Mouse (Mus musculus) hindbrain, postnatal 0 days (tissue): Measurements from ENCODE around the gene Hepacam. TPM values are rescaled to one million over a fixed set of nuclear protein-coding genes. Genes with fewer than 3 reads are reported as not detected.

Experiments
- ATAC-seq: fragments of 200-750 bp; cut with Nextera tagmentation; 2 replicates; pipeline ENCODE4 v1.8.0; 2017; ENCODE audit warnings: mild to moderate bottlenecking, moderate TSS enrichment, moderate library complexity
- DNase-seq: peaks from one replicate; pipeline ENCODE4 v3.0.0-alpha.2; 2015; ENCODE audit warnings: low spot score
- H3K27ac ChIP-seq: fragments of 300-500 bp; sonication (generic); 2 replicates; pipeline ENCODE4 v1.5.1; 2014; ENCODE audit warnings: mild to moderate bottlenecking
- H3K27me3 ChIP-seq: fragments of 300-500 bp; sonication (generic); 2 replicates; pipeline ENCODE4 v1.6.1; 2014; ENCODE audit warnings: low read length, mixed read lengths; ENCODE audit not compliant: insufficient read depth
- H3K36me3 ChIP-seq: fragments of 300-500 bp; sonication (generic); 2 replicates; pipeline ENCODE4 v1.6.1; 2014; ENCODE audit warnings: low read length, mixed read lengths; ENCODE audit not compliant: insufficient read depth
- H3K4me1 ChIP-seq: fragments of 300-500 bp; sonication (generic); 2 replicates; pipeline ENCODE4 v1.6.1; 2014; ENCODE audit warnings: antibody characterized with exemption, low read length, mixed read lengths; ENCODE audit not compliant: insufficient read depth
- H3K4me2 ChIP-seq: fragments of 300-500 bp; sonication (generic); 2 replicates; pipeline ENCODE4 v1.6.1; 2014; ENCODE audit warnings: low read depth, mild to moderate bottlenecking, low read length, moderate library complexity, mixed read lengths
- H3K4me3 ChIP-seq: fragments of 300-500 bp; sonication (generic); 2 replicates; pipeline ENCODE4 v1.5.1; 2014; ENCODE audit warnings: low read length
- H3K9ac ChIP-seq: fragments of 300-500 bp; sonication (generic); replicated peaks from 2 replicates; pipeline ENCODE4 v1.6.1; 2014; ENCODE audit warnings: mild to moderate bottlenecking, low read length, moderate library complexity, mixed read lengths
- H3K9me3 ChIP-seq: fragments of 300-500 bp; sonication (generic); 2 replicates; pipeline ENCODE4 v1.6.1; 2016; ENCODE audit warnings: low read length, mixed read lengths
- CTCF ChIP-seq: IDR thresholded peaks from 2 replicates; pipeline ENCODE4 v1.5.1; 2016; ENCODE audit warnings: antibody characterized with exemption, control low read depth, low read depth
- WGBS: fragments of 180-500 bp; shearing (Covaris S2); extraction: QIAGEN DNeasy Blood & Tissue Kit; methylation state at CpG from one replicate; pipeline ENCODE4 v1.1.7; 2014; 5-methylcytosine and 5-hydroxymethylcytosine counted together
- polyA plus RNA-seq: library from polyadenylated mRNA; unstranded; fragments of >200 nt; fragmentation: Nextera tagmentation; extraction: Ambion mirVana; gene quantifications from 2 replicates; pipeline ENCODE4 v1.2.1, GENCODE M21; 2015
- total RNA-seq: library from RNA; depleted of rRNA; stranded (reverse); fragments of >200 nt; gene quantifications from 2 replicates; pipeline ENCODE4 v1.2.3, GENCODE M21; 2014

Hepacam gene
- total and polyA plus RNA-seq, 2 experiments from 2014 or later, result 45.9 to 69.2 TPM

DNA sequence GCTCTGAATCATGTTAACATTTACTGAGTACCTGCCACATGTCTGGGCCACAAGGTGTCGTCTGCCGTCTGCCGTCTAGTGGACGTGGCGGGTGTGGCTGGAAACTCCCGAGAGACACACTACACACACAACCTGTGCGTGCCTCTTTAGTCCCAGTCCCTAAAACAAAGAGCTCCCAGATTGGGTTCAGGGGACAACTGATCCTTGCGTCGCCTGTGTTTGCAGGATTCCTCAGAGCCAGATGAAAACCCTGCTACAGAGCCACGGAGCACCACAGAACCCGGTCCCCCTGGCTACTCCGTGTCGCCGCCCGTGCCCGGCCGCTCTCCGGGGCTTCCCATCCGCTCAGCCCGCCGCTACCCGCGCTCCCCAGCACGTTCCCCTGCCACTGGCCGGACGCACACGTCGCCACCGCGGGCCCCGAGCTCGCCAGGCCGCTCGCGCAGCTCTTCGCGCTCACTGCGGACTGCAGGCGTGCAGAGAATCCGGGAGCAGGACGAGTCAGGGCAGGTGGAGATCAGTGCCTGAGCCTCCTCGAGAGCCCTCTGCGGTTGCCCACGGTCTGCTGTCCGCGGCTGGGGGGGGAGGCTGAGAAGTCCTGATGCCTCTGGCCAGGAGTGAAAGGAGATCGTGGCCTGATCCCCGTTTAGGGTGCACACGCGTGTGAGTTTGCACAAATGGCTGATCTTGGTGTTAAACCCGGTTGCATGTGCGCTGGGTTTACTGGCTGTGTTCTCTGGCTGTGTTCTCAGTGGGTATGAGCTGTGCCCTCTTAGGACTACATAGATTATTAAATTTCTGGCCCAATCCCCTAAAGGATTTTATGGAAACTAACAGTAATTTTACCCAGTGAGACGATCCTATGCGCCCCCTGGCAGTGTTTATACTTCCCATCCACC lies 17.4 kb downstream of the Hepacam start:
- peak overlapping the region; percentile 70 for H3K9ac ChIP-seq
- TF ChIP-seq CTCF, result peak; percentile 59
- peak overlapping the region; percentile 68 for H3K4me2 ChIP-seq
- H3K4me3 ChIP-seq, result peak overlapping the region; percentile 47
- peak; percentile 83 for ATAC-seq
- no peaks in the 10 kb centered on the region for H3K4me1 ChIP-seq
- H3K27ac ChIP-seq, result peak overlapping the region; percentile 58
- 7% methylated on average over 52 of the region's 54 CpGs for WGBS
- peak; percentile 65 for DNase-seq
- H3K9me3 ChIP-seq, result no peaks in the 10 kb centered on the region
- no peaks in the 10 kb centered on the region for H3K36me3 ChIP-seq
- H3K27me3 ChIP-seq, result no peaks in the 10 kb centered on the region

DNA sequence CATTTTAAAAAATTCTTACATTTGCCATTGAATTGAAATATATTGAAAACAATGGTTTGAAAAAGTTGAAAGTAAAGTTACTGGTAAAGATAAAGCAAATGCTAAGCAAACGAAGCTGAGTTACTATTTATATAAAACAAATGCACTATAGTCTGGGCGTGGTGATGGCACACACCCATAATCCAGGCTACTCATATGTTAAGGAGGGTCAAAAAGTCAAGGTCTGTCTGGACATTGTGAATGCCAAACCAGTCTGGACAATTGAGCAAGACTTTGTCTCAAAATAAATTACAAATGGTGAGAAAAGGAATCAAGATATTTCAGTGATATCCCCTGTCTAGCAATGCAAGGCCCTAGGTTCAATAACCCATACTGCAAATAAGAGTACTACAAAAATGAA lies 23.7 kb downstream of the Hepacam start:
- Histone ChIP-seq H3K9me3 (no peaks in the 10 kb centered on the region), H3K27me3 (no peaks in the 10 kb centered on the region), H3K36me3 (no peaks in the 10 kb centered on the region), H3K4me2 (no peak overlapping the region), H3K9ac (no peak overlapping the region), H3K27ac (no peak overlapping the region), H3K4me1 (no peaks in the 10 kb centered on the region), H3K4me3 (no peak overlapping the region)
- DNase-seq, result no peak
- WGBS, result 58% methylated on average over 2 of the region's 2 CpGs
- no peak for ATAC-seq
- TF ChIP-seq CTCF, result no peak

DNA sequence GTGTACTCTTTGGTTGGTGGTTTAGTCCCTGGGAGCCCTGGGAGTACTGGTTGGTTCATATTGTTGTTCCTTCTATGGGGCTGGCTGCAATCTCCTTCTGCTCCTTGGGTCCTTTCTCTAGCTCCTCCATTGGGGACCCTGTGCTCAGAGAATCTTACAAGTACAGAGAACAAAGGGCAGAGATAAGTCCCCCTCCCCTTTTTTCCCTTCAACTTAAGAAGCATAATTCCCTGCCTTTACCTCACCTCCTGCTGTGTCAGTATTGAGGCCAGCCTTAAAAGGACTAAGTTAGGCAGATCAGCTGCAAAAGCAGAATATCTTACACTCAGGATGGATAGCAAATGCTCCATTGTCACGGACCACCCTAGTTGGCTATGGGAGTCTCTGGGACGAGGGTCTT lies 24.9 kb downstream of the Hepacam start:
- no peak for DNase-seq
- H3K27me3 ChIP-seq, result no peaks in the 10 kb centered on the region
- H3K27ac ChIP-seq, result no peak overlapping the region
- H3K36me3 ChIP-seq, result no peaks in the 10 kb centered on the region
- H3K4me1 ChIP-seq, result no peaks in the 10 kb centered on the region
- ATAC-seq, result no peak
- TF ChIP-seq CTCF, result no peak
- H3K9ac ChIP-seq, result no peak overlapping the region
- H3K9me3 ChIP-seq, result no peaks in the 10 kb centered on the region
- 66% methylated on average over 2 of the region's 2 CpGs for WGBS
- no peak overlapping the region for H3K4me3 ChIP-seq
- no peak overlapping the region for H3K4me2 ChIP-seq

DNA sequence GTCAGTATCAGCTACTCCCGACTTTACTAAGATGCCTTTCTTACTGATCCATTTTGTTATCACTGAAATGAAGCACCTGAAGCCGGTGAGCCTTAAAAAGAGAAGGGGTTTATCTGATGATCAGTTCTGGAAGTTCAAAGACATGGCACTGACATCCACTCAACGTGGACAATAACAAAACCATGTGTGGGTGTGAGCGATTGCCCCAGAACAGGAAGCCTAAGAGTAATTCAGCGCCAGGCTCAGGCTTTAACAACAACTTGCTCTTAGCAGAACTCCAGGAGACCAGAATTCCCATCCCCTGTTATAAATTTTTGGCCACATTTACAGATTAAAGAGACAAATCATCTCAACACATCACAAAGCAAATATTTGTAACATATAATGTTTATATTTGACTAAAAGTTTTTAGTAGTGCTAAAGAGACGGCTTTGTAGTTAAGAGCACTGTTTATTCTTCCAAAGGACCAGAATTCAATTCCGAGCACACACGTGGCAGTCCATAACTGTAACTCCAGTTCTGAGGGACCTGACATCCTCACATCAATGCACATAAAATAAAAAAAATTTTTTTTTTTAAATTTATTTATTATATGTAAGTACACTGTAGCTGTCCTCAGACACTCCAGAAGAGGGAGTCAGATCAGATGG lies 26.5 kb downstream of the Hepacam start:
- ATAC-seq (no peak), DNase-seq (no peak)
- Histone ChIP-seq H3K27me3 (no peaks in the 10 kb centered on the region), H3K9me3 (no peaks in the 10 kb centered on the region), H3K27ac (no peak overlapping the region), H3K4me3 (no peak overlapping the region), H3K9ac (no peak overlapping the region), H3K36me3 (no peaks in the 10 kb centered on the region), H3K4me1 (no peaks in the 10 kb centered on the region), H3K4me2 (no peak overlapping the region)
- WGBS, result 81% methylated on average over 8 of the region's 8 CpGs
- no peak for TF ChIP-seq CTCF

DNA sequence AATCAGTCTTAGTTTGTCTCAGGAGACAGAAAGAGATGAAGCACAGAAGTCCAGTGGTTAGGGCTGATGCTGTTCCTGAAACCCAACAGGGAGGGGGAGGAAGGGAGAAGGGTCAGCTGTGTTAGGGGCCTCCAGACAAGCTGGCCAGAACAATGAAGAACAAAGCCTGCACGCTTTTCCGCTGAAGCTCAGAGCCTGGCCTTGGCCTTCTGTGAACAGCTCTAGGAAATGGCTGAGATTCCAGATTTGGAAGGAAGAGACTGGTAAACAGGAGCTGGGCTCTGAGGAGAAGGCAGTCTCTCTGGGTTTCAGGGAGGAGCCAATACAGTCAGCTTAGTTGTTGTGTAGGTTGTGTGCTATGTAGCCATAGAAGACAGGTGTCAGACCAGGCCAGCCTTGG lies 33.4 kb downstream of the Hepacam start:
- Histone ChIP-seq H3K9ac (no peak overlapping the region), H3K27ac (no peak overlapping the region)
- DNase-seq, result no peak

DNA sequence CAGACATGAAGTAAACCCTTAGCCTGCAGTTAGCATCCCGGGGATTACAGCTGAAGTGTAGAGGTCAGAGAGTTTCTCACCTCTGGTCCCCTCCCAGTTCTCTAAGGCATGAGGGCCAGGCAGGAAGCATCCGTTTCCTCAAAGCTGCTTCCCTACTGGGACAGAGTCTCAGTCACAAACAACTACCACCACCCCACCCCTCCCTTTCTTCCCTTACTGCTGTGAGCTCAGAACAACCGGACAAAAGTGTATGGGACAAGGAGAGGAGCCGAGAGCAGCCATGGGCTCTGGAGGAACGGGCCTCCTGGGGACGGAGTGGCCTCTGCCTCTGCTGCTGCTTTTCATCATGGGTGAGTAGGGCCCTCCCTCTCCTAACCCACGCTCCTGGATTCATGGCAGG lies 34.7 kb downstream of the Hepacam start, which contains the start of gene Robo4:
TSS of gene Robo4 (plus strand) at position 96 of the 400 bp plus-strand sequence.
- no peak for DNase-seq
- Histone ChIP-seq H3K4me1 (no peaks in the 10 kb centered on the region), H3K27ac (peak within 1 kb of the TSS; percentile 52), H3K4me2 (0 out of 2 replicates have a peak within 1 kb of the TSS, but pooled peaks have one; percentile 18), H3K36me3 (no peaks in the 10 kb centered on the region), H3K9me3 (no peaks in the 10 kb centered on the region), H3K4me3 (no peak within 1 kb of the TSS), H3K9ac (no peak within 1 kb of the TSS), H3K27me3 (no peaks in the 10 kb centered on the region)
- TF ChIP-seq CTCF, result no peak
- ATAC-seq, result no peak
- WGBS, result 20% methylated on average over 7 of the region's 7 CpGs

More for the DNA sequence above, 33.4 kb downstream of the Hepacam start:
- no peak for ATAC-seq
- no peak for TF ChIP-seq CTCF
- Histone ChIP-seq H3K4me3 (no peak overlapping the region), H3K4me1 (no peaks in the 10 kb centered on the region), H3K27me3 (no peaks in the 10 kb centered on the region), H3K9me3 (no peaks in the 10 kb centered on the region), H3K4me2 (no peak overlapping the region), H3K36me3 (no peaks in the 10 kb centered on the region)
- WGBS, result 50% methylated on average over 2 of the region's 2 CpGs
